Mouse (Mus musculus): ENCODE data around the gene Prss43. TPM values are rescaled to one million over a fixed set of nuclear protein-coding genes. Genes with fewer than 3 reads are reported as not detected.
"Not testable (repeated sequence)": the region's sequence is repeated elsewhere in the genome, so short reads cannot be mapped to it uniquely, and the experiment has no call there.

Gene Prss43
- polyA plus RNA-seq, 1 experiment from 2014 or later: not detected

DNA sequence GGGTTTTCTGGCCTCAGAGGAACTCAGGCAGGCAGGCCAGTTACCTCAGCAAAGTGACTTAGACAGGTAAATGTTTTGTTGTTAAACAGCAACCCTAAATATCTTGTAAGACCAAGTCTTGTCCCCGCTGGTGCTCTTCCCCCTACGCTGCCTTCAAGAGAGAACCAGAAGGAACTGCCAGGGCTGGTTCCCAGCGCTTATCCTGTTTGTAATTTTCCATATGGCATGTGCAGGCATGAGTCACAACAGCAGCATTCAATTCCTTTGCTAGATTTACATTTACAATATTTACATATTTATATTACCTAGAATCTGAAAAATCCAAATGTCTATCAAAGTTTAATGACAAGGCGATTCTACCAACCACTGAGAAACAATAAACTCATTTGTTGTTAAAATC is 16.4 kb upstream of the Prss43 start:
- WGBS: 83% methylated on average over 4 of the region's 4 CpGs
- Histone ChIP-seq H3K4me1 (peaks cover 6% of the 10 kb centered on the region; the same call in 1 of the 2 replicates), H3K9me3 (replicated peaks) (no peaks in the 10 kb centered on the region), H3K27me3 (ENCODE audit: low read depth, poor library complexity, severe bottlenecking) (peaks cover 8% of the 10 kb centered on the region; the same call in 1 of the 2 replicates), H3K4me3 (no peak overlapping the region), H3K27ac (no peak overlapping the region), H3K36me3 (no peaks in the 10 kb centered on the region)
- DNase-seq (ENCODE audit: low spot score): no peak

- Histone ChIP-seq H3K36me3 (no peaks in the 10 kb centered on the region), H3K9me3 (replicated peaks) (no peaks in the 10 kb centered on the region), H3K27me3 (ENCODE audit: low read depth, poor library complexity, severe bottlenecking) (peaks cover 8% of the 10 kb centered on the region; the same call in 1 of the 2 replicates), H3K27ac (no peak within 1 kb of the TSS), H3K4me1 (peaks cover 6% of the 10 kb centered on the region; the same call in 1 of the 2 replicates), H3K4me3 (no peak within 1 kb of the TSS)
- no peak for DNase-seq (ENCODE audit: low spot score)
- WGBS: 61% methylated on average over 18 of the region's 18 CpGs
These were observed 12.7 kb upstream of the Prss43 start, which contains the start of gene Prss44 for GRCm38 (mm10) chr9:110813789-110814188. Prss44 (plus strand) TSS chr9:110813994.

GRCm38 (mm10) chr9:110820546-110820945 is 5.9 kb upstream of the Prss43 start:
- H3K9me3 ChIP-seq (replicated peaks); H3K27ac ChIP-seq; H3K4me1 ChIP-seq; H3K4me3 ChIP-seq; H3K36me3 ChIP-seq; DNase-seq (ENCODE audit: low spot score): not testable (repeated sequence)
- H3K27me3 ChIP-seq (ENCODE audit: low read depth, poor library complexity, severe bottlenecking): peaks cover 11% of the 10 kb centered on the region; the same call in 1 of the 2 replicates

DNA sequence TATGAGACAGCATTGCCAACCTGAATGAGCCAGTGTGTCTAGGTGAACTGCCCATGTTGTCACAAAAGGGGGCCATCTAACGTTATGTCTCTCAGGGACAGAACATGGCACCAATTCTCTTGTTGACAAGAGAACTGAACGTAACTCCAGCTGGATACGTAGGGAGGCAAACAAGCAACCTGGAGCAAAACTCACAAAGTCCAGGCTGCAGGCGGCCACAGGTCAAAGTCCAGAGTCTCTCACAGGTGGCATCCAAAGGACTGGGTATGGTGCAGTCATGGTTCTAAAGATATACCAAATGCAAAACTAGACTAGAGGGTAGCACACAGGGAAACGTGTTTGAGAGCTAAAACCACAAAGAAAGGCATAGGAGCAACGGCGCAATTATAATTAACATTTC is 5.1 kb upstream of the Prss43 start:
- Histone ChIP-seq H3K4me3 (no peak overlapping the region), H3K9me3 (replicated peaks) (no peaks in the 10 kb centered on the region), H3K27ac (no peak overlapping the region), H3K36me3 (no peaks in the 10 kb centered on the region), H3K4me1 (peaks cover 7% of the 10 kb centered on the region), H3K27me3 (ENCODE audit: low read depth, poor library complexity, severe bottlenecking) (peaks cover 11% of the 10 kb centered on the region; the same call in 1 of the 2 replicates)
- 90% methylated on average over 7 of the region's 7 CpGs for WGBS
- DNase-seq (ENCODE audit: low spot score): no peak

- Histone ChIP-seq H3K36me3 (no peaks in the 10 kb centered on the region), H3K4me3 (no peak overlapping the region), H3K27ac (no peak overlapping the region), H3K9me3 (replicated peaks) (no peaks in the 10 kb centered on the region), H3K27me3 (ENCODE audit: low read depth, poor library complexity, severe bottlenecking) (peaks cover 30% of the 10 kb centered on the region), H3K4me1 (peaks cover 7% of the 10 kb centered on the region)
- WGBS: 88% methylated on average over 4 of the region's 4 CpGs
- DNase-seq (ENCODE audit: low spot score): no peak
These were observed 1.1 kb upstream of the Prss43 start for GRCm38 (mm10) chr9:110825426-110825825.

- DNase-seq (ENCODE audit: low spot score): no peak
- no peaks in the 10 kb centered on the region for H3K36me3 ChIP-seq
- H3K27me3 ChIP-seq (ENCODE audit: low read depth, poor library complexity, severe bottlenecking): peaks cover 30% of the 10 kb centered on the region
- no peak overlapping the region for H3K4me3 ChIP-seq
- WGBS: 81% methylated on average over 7 of the region's 7 CpGs
- H3K27ac ChIP-seq: no peak overlapping the region
- peaks cover 7% of the 10 kb centered on the region for H3K4me1 ChIP-seq
- H3K9me3 ChIP-seq (replicated peaks): no peaks in the 10 kb centered on the region
These were observed 658 bp upstream of the Prss43 start for GRCm38 (mm10) chr9:110825832-110826231.

DNA sequence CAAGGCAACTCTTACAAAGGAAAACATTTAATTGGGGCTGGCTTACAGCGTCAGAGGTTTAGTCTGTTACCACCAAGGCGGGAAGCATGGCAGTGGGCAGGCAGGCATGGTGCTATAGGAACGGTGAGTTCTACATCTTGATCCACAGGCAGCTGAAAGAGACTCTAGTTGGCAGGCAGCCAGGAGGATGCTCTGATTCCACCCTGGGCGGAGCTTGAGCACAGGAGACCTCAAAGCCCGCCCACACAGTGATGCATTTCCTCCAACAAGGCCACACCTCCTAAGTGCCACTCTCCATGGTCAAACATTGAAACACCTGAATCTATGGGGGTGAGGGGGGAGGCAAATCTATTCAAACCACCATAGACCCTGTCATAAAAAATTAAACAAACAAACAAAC is 6.5 kb downstream of the Prss43 start:
- Histone ChIP-seq H3K4me3 (no peak overlapping the region), H3K9me3 (replicated peaks) (no peaks in the 10 kb centered on the region), H3K36me3 (no peaks in the 10 kb centered on the region), H3K27me3 (ENCODE audit: low read depth, poor library complexity, severe bottlenecking) (peaks cover 17% of the 10 kb centered on the region; the same call in 1 of the 2 replicates), H3K4me1 (peaks cover 4% of the 10 kb centered on the region), H3K27ac (no peak overlapping the region)
- DNase-seq (ENCODE audit: low spot score): no peak
- WGBS: 87% methylated on average over 5 of the region's 5 CpGs

GRCm38 (mm10) chr9:110834411-110834810 is 7.9 kb downstream of the Prss43 start, which contains the start of gene Prss45:
Prss45 (plus strand) TSS chr9:110834588.
- peaks cover 8% of the 10 kb centered on the region; the same call in 1 of the 2 replicates for H3K27me3 ChIP-seq (ENCODE audit: low read depth, poor library complexity, severe bottlenecking)
- H3K27ac ChIP-seq: no peak within 1 kb of the TSS
- DNase-seq (ENCODE audit: low spot score): no peak
- H3K36me3 ChIP-seq: no peaks in the 10 kb centered on the region
- H3K4me3 ChIP-seq: no peak within 1 kb of the TSS
- H3K4me1 ChIP-seq: peaks cover 4% of the 10 kb centered on the region
- WGBS: 78% methylated on average over 19 of the region's 19 CpGs
- H3K9me3 ChIP-seq (replicated peaks): no peaks in the 10 kb centered on the region

- no peak for DNase-seq (ENCODE audit: low spot score)
- peaks cover 8% of the 10 kb centered on the region; the same call in 1 of the 2 replicates for H3K27me3 ChIP-seq (ENCODE audit: low read depth, poor library complexity, severe bottlenecking)
- peaks cover 4% of the 10 kb centered on the region for H3K4me1 ChIP-seq
- no peak overlapping the region for H3K4me3 ChIP-seq
- H3K9me3 ChIP-seq (replicated peaks): no peaks in the 10 kb centered on the region
- 36% methylated on average over 10 of the region's 10 CpGs for WGBS
- no peak overlapping the region for H3K27ac ChIP-seq
- H3K36me3 ChIP-seq: no peaks in the 10 kb centered on the region
These were observed 8.5 kb downstream of the Prss43 start for GRCm38 (mm10) chr9:110834961-110835360.

DNA sequence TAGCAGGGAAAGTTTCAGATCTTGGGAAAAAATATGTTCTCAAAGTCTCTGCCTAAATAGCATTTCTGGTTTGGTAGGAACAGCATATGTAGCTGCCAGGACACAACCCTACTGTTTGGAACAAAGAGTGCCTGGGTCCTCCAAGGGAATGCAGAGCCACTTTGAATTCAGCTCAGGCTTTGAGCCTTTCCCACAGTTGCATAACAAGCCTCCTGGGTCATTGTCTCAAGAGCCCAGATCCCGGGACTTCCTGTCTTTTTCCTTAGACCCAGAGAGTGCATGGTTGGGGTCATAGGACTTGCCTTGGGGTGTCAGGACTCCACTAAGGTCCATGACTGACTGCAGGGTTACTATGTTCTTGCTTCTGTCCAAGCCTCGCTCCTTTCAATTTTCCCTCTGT is 9.6 kb downstream of the Prss43 start:
- no peak for DNase-seq (ENCODE audit: low spot score)
- Histone ChIP-seq H3K9me3 (replicated peaks) (no peaks in the 10 kb centered on the region), H3K27ac (no peak overlapping the region), H3K27me3 (ENCODE audit: low read depth, poor library complexity, severe bottlenecking) (peaks cover 8% of the 10 kb centered on the region; the same call in 1 of the 2 replicates), H3K4me1 (peaks cover 7% of the 10 kb centered on the region), H3K36me3 (no peaks in the 10 kb centered on the region), H3K4me3 (no peak overlapping the region)
- WGBS: 71% methylated on average over 2 of the region's 2 CpGs

- DNase-seq (ENCODE audit: low spot score): no peak
- 90% methylated on average over 6 of the region's 6 CpGs for WGBS
- H3K4me1 ChIP-seq: peaks cover 5% of the 10 kb centered on the region; the same call in 1 of the 2 replicates
- no peak overlapping the region for H3K4me3 ChIP-seq
- no peaks in the 10 kb centered on the region for H3K36me3 ChIP-seq
- H3K27me3 ChIP-seq (ENCODE audit: low read depth, poor library complexity, severe bottlenecking): no peaks in the 10 kb centered on the region
- H3K9me3 ChIP-seq (replicated peaks): no peaks in the 10 kb centered on the region
- no peak overlapping the region for H3K27ac ChIP-seq
These were observed 14.4 kb downstream of the Prss43 start for GRCm38 (mm10) chr9:110840905-110841304.

DNA sequence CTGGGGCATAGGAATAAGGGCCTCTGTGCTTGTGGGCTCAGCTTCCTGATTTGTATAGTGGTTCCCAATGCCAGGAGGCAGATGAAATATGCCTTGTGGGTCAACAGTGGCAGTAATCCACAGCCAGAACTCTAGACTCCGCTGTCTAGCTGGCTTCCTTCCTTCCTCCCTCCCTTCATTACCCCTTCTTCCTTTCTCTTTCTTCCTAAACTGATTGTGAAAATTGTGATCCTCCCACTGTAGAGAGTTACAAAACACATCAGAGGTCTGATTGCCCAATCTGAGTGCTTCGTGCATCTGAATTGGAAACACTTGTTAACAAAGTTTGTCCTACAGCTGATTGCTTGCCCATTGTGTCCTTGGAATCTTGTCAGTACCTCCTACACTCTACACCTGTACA is 14.9 kb downstream of the Prss43 start:
- no peaks in the 10 kb centered on the region for H3K27me3 ChIP-seq (ENCODE audit: low read depth, poor library complexity, severe bottlenecking)
- no peak overlapping the region for H3K4me3 ChIP-seq
- H3K27ac ChIP-seq: no peak overlapping the region
- H3K9me3 ChIP-seq (replicated peaks): no peaks in the 10 kb centered on the region
- WGBS: 82% methylated on average over 2 of the region's 2 CpGs
- peaks cover 5% of the 10 kb centered on the region; the same call in 1 of the 2 replicates for H3K4me1 ChIP-seq
- DNase-seq (ENCODE audit: low spot score): no peak
- no peaks in the 10 kb centered on the region for H3K36me3 ChIP-seq

- Histone ChIP-seq H3K27ac (no peak within 1 kb of the TSS), H3K4me3 (no peak within 1 kb of the TSS), H3K9me3 (replicated peaks) (no peaks in the 10 kb centered on the region), H3K36me3 (no peaks in the 10 kb centered on the region), H3K4me1 (peaks cover 5% of the 10 kb centered on the region; the same call in 1 of the 2 replicates), H3K27me3 (ENCODE audit: low read depth, poor library complexity, severe bottlenecking) (no peaks in the 10 kb centered on the region)
- no peak for DNase-seq (ENCODE audit: low spot score)
- 86% methylated on average over 10 of the region's 10 CpGs for WGBS
These were observed 17.7 kb downstream of the Prss43 start, which contains the start of gene Prss46 for GRCm38 (mm10) chr9:110844206-110844605. Prss46 (plus strand) TSS chr9:110844506.

GRCm38 (mm10) chr9:110849162-110849561 is 22.7 kb downstream of the Prss43 start:
- DNase-seq (ENCODE audit: low spot score): no peak
- 87% methylated on average over 7 of the region's 7 CpGs for WGBS
- Histone ChIP-seq H3K4me3 (no peak overlapping the region), H3K4me1 (0 out of 2 replicates have a peak, but pooled peaks cover 2% of the 10 kb centered on the region), H3K9me3 (replicated peaks) (no peaks in the 10 kb centered on the region), H3K27me3 (ENCODE audit: low read depth, poor library complexity, severe bottlenecking) (no peaks in the 10 kb centered on the region), H3K27ac (no peak overlapping the region), H3K36me3 (no peaks in the 10 kb centered on the region)

Measured in limb, embryonic 10.5 days (tissue).